Mouse (Mus musculus) CH12.LX (cell line): ENCODE data around the gene 4930426L09Rik. TPM values are rescaled to one million over a fixed set of nuclear protein-coding genes. Genes with fewer than 3 reads are reported as not detected.

Source experiments
- DNase-seq: peaks from one replicate; pipeline ENCODE4 v3.0.0-alpha.2; 2013; ENCODE audit errors: extremely low read depth
- H3K27ac ChIP-seq: 2 replicates; pipeline ENCODE4 v1.5.1; 2012; ENCODE audit warnings: low read depth, mild to moderate bottlenecking, control low read depth, moderate library complexity; ENCODE audit not compliant: insufficient read depth
- H3K27me3 ChIP-seq: replicated peaks from 2 replicates; pipeline ENCODE3; 2012; ENCODE audit warnings: inconsistent platforms
- H3K36me3 ChIP-seq, 2 experiments: replicated peaks in 1 of 2; 2 replicates each; pipeline versions ENCODE3 to v1.6.1; 2012; ENCODE audit warnings: inconsistent platforms in 1 of 2, low read length in 1 of 2, mild to moderate bottlenecking in 1 of 2, mixed read lengths in 1 of 2, moderate library complexity in 1 of 2; ENCODE audit not compliant: control insufficient read depth in 1 of 2, insufficient read depth in 1 of 2
- H3K4me1 ChIP-seq, 2 experiments: 2 replicates each; pipeline ENCODE4 v1.6.1; 2012; ENCODE audit warnings: inconsistent platforms in 1 of 2, moderate library complexity in 1 of 2; ENCODE audit not compliant: insufficient read depth in 2 of 2, control insufficient read depth in 1 of 2
- H3K4me2 ChIP-seq: 2 replicates; pipeline ENCODE4 v1.6.1; 2012; ENCODE audit warnings: low read depth, mild to moderate bottlenecking, control low read depth; ENCODE audit not compliant: poor library complexity, insufficient read depth, severe bottlenecking
- H3K4me3 ChIP-seq, 3 experiments: fragments of 150-350 bp in 1 of 3; sonication (generic) in 1 of 3; replicated peaks in 1 of 3; 2 replicates each; pipeline versions ENCODE3 to v1.5.1; 2011 to 2012; ENCODE audit warnings: low read depth in 2 of 3, low read length in 2 of 3, mild to moderate bottlenecking in 2 of 3, moderate library complexity in 2 of 3, control low read depth in 1 of 3, improper control_type of control experiment in 1 of 3, inconsistent platforms in 1 of 3, mixed read lengths in 1 of 3; ENCODE audit not compliant: poor library complexity in 1 of 3
- H3K79me2 ChIP-seq: replicated peaks from 2 replicates; pipeline ENCODE4 v1.6.1; 2012; ENCODE audit warnings: mild to moderate bottlenecking, moderate library complexity; ENCODE audit not compliant: control insufficient read depth, poor library complexity, insufficient read depth, severe bottlenecking; ENCODE audit errors: extremely low read depth
- H3K9ac ChIP-seq: 2 replicates; pipeline ENCODE4 v1.6.1; 2012; ENCODE audit warnings: low read depth, mild to moderate bottlenecking, control low read depth, moderate library complexity; ENCODE audit not compliant: insufficient read depth
- H3K9me3 ChIP-seq: replicated peaks from 2 replicates; pipeline ENCODE3; 2012; ENCODE audit warnings: low read length, inconsistent platforms, mixed read lengths
- CHD1 ChIP-seq: IDR thresholded peaks from 2 replicates; pipeline ENCODE4 v1.6.1; 2012; ENCODE audit warnings: low read depth, low read length, improper control_type of control experiment, inconsistent platforms
- CHD2 ChIP-seq: IDR thresholded peaks from 2 replicates; pipeline ENCODE4 v1.6.1; 2011; ENCODE audit warnings: low read length, improper control_type of control experiment
- EP300 ChIP-seq: IDR thresholded peaks from 2 replicates; pipeline ENCODE4 v1.6.1; 2011; ENCODE audit warnings: low read length, improper control_type of control experiment
- JUN ChIP-seq: IDR thresholded peaks from 2 replicates; pipeline ENCODE4 v1.6.1; 2011; ENCODE audit warnings: low read depth, mild to moderate bottlenecking, low read length, improper control_type of control experiment, moderate library complexity; ENCODE audit not compliant: insufficient read depth
- MAFK ChIP-seq: IDR thresholded peaks from 2 replicates; pipeline ENCODE4 v1.6.1; 2011; ENCODE audit warnings: low read length, improper control_type of control experiment; ENCODE audit not compliant: insufficient replicate concordance
- MAX ChIP-seq: IDR thresholded peaks from 2 replicates; pipeline ENCODE4 v1.6.1; 2011; ENCODE audit warnings: low read length, improper control_type of control experiment
- NELFE ChIP-seq: IDR thresholded peaks from 2 replicates; pipeline ENCODE4 v1.6.1; 2011; ENCODE audit warnings: low read depth, low read length, improper control_type of control experiment
- RAD21 ChIP-seq: IDR thresholded peaks from 2 replicates; pipeline ENCODE4 v1.6.1; 2011; ENCODE audit warnings: low read depth, mild to moderate bottlenecking, low read length, improper control_type of control experiment, moderate library complexity
- SIN3A ChIP-seq: IDR thresholded peaks from 2 replicates; pipeline ENCODE4 v1.6.1; 2012; ENCODE audit warnings: low read length, improper control_type of control experiment, inconsistent platforms
- SMC3 ChIP-seq: IDR thresholded peaks from 2 replicates; pipeline ENCODE4 v1.6.1; 2011; ENCODE audit warnings: low read depth, low read length, improper control_type of control experiment
- TBP ChIP-seq: conservative IDR thresholded peaks from 2 replicates; pipeline ENCODE4 v1.6.1; 2011; ENCODE audit warnings: low read depth, low read length, improper control_type of control experiment
- TCF12 ChIP-seq: IDR thresholded peaks from 2 replicates; pipeline ENCODE4 v1.6.1; 2014; ENCODE audit warnings: low read depth, mild to moderate bottlenecking, inconsistent platforms, low read length, improper control_type of control experiment
- UBTF ChIP-seq: IDR thresholded peaks from 2 replicates; pipeline ENCODE4 v1.6.1; 2012; ENCODE audit warnings: low read depth, mild to moderate bottlenecking, inconsistent platforms, low read length, improper control_type of control experiment, moderate library complexity
- USF2 ChIP-seq: conservative IDR thresholded peaks from 2 replicates; pipeline ENCODE4 v1.6.1; 2011; ENCODE audit warnings: low read depth, low read length, improper control_type of control experiment
- ZMIZ1 ChIP-seq: IDR thresholded peaks from 2 replicates; pipeline ENCODE4 v1.6.1; 2012; ENCODE audit warnings: low read depth, mild to moderate bottlenecking, inconsistent platforms, low read length, improper control_type of control experiment
- dilution Hi-C: fragments of 300-500 bp; cut with MboI; formaldehyde crosslinking; loops from 2 replicates; pipeline ENCODE4 v1.14.3; 2020; ENCODE audit warnings: low sequenced_read_pairs; ENCODE audit not compliant: extremely low pct_unique_long_range_greater_than_20kb, extremely low pct_ligation_motif_present
- in situ Hi-C: fragments of 300-500 bp; cut with MboI; formaldehyde crosslinking; loops from 3 replicates; pipeline ENCODE4 v1.14.3; 2019; ENCODE audit warnings: low sequenced_read_pairs, low pct_ligation_motif_present, low pct_unique_long_range_greater_than_20kb, mixed read lengths
- polyA plus RNA-seq: library from polyadenylated mRNA; unstranded; fragments of >175 nt; gene quantifications from 2 replicates; pipeline ENCODE4 v1.2.1, GENCODE M21; 2012; ENCODE audit warnings: low read depth; ENCODE audit not compliant: insufficient read length
- total RNA-seq, 2 experiments: library from RNA; depleted of rRNA; stranded (reverse); fragments of 300-350 nt in 1 of 2; fragments of >200 nt in 1 of 2; gene quantifications; 2 replicates each; pipeline ENCODE4 v1.2.3; 2012 to 2014

4930426L09Rik gene
- total and polyA plus RNA-seq, 3 experiments: 0.26 to 0.31 (median 0.30) TPM

DNA sequence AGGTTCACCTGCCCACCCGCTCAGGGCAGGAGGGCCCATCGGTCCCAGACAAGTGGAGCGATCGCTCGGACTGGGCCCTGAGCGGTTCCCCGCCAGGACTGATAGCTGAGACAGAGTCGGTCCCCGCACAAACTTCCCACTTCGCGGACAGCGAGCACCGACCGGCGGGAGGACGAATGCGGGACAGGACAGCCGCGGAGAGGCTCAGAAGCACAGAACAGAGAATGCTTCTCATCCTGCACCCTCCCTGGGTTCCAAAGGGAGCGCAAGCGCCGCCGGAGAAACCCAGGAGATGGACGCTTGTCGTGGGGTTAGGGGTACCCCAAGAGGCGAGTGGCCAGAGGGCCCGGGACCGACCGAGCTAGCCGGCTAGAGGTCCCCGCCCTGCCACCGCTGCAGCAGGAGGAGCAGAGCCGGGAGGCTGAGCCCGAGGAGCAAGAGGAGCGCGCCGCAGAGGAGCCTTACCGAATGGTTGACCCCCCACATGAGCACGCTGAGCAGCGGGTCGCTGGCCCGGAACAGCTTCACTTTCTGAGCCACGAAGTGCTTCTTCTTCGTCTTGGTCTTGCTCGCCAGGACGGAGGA is 664 bp upstream of the 4930426L09Rik start:
- Histone ChIP-seq H3K9ac (peak overlapping the region; percentile 59), H3K27ac (peak overlapping the region; percentile 71), H3K4me3 (peak overlapping the region; percentile 67 to 92 (median 82)), H3K36me3 (peaks cover 0 to 11% of the 10 kb centered on the region in 2 experiments), H3K9me3 (peaks cover 3% of the 10 kb centered on the region), H3K27me3 (no peaks in the 10 kb centered on the region)
- dilution Hi-C loops (no loop called here), in situ Hi-C loops (no loop called here)
- no peak for TF ChIP-seq CHD2
- no peak for TF ChIP-seq EP300
- TF ChIP-seq UBTF: 0 out of 2 replicates have a peak, but pooled peaks have one; percentile 53
- no peak for TF ChIP-seq JUN
- TF ChIP-seq MAX: peak; percentile 5; the same call in 1 of the 2 replicates
- no peak for TF ChIP-seq TCF12
- TF ChIP-seq SIN3A: peak; percentile 13; the same call in 1 of the 2 replicates
- TF ChIP-seq USF2: no peak
- no peak for TF ChIP-seq NELFE
- TF ChIP-seq TBP: no peak
- TF ChIP-seq, all 38 proteins: peak for 3
- Histone ChIP-seq H3K4me1 (peaks cover 0 to 32% of the 10 kb centered on the region in 2 experiments; a peak in 2 of 4 replicates), H3K79me2 (peaks cover 8% of the 10 kb centered on the region), H3K4me2 (peak overlapping the region; percentile 96)
- DNase-seq: no peak

DNA sequence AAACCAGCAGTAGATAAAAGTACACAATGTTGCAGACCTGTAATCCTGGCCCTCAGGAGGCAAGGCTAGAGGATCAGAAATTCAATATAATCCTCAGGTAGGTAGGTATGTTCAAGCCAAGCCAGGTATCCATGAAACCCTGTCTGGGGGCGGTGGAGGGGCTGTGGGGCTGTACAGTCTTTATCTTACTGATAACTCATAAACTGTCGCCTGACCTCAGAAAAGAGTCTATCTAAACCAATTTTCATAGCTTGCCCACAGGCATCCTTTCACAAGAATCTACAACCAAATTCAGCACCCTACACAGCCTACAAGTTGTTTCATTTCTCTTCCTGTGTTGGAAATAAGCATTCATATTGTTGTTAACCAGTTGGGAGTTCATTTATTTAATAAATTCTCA is 1.3 kb downstream of the 4930426L09Rik start:
- no peak for DNase-seq
- no peaks in the 10 kb centered on the region for H3K27me3 ChIP-seq
- H3K4me3 ChIP-seq: no peak overlapping the region
- no peak overlapping the region for H3K27ac ChIP-seq
- H3K79me2 ChIP-seq: peaks cover 8% of the 10 kb centered on the region
- H3K36me3 ChIP-seq: no peaks in the 10 kb centered on the region
- H3K9ac ChIP-seq: no peak overlapping the region
- dilution Hi-C loops (no loop called here), in situ Hi-C loops (no loop called here)
- TF ChIP-seq RAD21 (no peak), MAFK (no peak), ZMIZ1 (no peak), SMC3 (no peak), CHD1 (no peak)
- peaks cover 2 to 34% of the 10 kb centered on the region in 2 experiments; a peak in 2 of 4 replicates for H3K4me1 ChIP-seq
- H3K9me3 ChIP-seq: no peaks in the 10 kb centered on the region
- no peak overlapping the region for H3K4me2 ChIP-seq
